Mouse (Mus musculus): Measurements from ENCODE around the gene Pip5kl1.

Pip5kl1 gene

DNA sequence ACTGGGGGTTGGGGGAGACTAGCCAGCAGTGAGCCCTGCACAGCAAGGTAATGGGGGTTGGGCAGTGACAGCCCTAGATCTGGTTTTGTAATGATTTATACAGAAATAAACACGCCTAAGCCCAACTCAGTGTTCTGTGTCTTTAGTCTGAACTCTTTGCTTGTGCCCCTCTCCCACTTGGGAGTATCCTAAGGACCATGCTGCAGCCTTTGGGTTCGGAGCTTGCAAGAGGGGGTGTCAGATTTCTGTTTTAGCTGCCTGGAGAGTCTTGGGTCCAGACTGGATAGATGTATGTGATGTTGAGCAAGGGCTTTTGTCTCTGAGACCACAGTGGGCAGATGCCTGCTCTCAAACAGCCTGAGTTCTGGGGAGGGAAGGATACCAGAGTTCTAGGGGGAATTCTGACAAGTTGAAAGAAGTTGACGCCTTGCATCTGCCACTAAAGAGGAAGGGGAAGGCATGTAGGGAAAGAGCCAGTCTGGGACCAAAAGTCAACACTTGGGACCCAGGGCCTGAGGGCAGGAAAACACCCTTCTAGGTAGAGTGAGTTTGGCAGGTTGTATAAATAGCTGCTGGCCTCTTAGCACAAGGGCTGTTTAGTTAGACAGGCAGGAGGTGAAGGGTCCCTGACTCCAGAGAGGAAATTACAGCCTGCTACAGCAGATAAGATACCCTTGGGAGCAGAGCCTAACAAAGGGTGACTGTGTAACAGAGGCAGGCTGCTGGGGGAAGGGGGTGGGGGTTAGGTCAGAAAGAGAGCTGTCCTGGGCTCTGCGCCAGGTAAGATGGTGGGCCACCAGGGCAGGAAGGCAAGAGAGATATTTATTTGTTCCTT, 46.3 kb downstream of the Pip5kl1 start:
- peak; percentile 85 for DNase-seq

DNA sequence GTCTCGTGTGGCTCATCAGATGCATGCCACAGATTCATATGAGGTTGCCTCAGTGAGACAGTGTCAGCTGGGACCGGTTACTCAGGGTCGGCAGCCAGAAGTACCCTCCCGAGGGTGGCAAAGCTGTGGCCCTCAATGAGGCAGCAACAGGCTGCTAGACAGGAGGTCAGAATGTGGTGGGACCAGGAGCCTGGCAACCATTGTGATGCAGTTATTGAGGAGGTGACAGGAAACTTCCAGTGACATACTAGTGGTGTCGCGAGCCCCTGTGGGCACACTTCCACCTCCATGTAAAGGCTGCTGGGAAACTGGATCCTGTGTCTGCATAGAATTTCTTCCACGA, 46.9 kb downstream of the Pip5kl1 start, which contains the start of gene Ak1:
Gene Ak1, plus strand, starts transcription at position 242 of the 343 bp plus-strand sequence.
- no peak for DNase-seq

DNA sequence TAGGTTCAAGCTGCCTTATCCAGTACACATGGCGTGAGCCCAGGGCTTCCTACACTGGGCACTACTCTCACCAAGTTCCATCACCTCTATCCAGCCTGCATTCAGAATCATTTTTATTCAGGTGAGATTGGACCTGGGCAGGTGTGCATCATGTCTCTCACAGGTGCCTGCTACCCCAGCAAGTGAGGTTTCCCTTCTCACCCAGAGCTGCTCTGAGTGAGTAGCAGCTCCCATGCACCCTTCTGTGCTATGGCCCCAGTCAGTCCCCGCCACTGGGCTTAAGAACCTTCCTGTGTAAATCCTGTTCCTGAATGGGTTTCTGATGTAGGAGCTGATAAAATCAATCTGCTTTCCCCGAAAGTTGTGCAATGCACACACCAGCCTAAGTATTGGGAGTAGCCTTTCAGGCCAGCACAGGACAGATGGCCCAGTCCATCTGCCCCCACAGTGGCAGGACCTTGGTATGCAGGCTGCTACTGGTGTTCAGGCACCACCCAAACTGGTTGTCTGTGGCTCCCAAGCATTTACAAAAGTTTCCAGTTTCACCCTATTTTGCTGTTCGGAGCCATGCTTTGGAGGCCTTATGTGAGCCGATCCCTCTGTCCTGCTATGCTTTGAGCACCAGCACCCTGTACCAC, 49.6 kb downstream of the Pip5kl1 start:
- DNase-seq = no peak

DNA sequence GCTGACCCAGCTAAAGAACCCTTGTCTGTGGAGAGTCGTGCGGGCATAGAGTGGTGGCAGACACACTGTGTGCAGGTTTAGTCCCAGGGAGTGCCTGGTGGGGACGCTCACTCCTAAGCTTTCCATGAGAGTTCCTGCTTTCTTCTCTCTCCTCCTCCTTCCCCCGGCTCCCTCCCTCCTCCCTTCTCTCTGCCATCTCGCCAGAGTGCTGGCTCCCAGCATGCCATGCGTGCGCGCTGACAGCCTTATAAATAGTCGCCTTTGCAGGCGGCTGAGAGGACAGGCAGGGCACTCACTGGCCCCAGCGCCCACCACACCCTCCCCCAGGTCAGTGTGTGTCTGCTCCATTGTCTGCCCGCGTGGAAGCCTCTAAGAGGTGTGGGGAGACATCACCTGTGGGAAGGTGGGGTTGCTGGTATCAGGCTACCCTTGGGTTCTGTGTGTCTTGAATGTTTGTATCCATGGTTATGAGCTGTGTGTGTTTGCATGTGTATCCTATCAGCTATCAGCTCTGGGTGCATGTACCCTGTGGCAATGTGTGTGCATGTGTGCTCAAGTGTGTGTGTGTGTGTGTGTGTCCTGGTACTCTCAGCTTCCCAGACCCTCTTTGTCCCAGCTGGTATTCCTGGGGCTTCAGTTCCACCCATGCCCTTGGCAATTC, 50.7 kb downstream of the Pip5kl1 start:
- peak; percentile 78 for DNase-seq

DNA sequence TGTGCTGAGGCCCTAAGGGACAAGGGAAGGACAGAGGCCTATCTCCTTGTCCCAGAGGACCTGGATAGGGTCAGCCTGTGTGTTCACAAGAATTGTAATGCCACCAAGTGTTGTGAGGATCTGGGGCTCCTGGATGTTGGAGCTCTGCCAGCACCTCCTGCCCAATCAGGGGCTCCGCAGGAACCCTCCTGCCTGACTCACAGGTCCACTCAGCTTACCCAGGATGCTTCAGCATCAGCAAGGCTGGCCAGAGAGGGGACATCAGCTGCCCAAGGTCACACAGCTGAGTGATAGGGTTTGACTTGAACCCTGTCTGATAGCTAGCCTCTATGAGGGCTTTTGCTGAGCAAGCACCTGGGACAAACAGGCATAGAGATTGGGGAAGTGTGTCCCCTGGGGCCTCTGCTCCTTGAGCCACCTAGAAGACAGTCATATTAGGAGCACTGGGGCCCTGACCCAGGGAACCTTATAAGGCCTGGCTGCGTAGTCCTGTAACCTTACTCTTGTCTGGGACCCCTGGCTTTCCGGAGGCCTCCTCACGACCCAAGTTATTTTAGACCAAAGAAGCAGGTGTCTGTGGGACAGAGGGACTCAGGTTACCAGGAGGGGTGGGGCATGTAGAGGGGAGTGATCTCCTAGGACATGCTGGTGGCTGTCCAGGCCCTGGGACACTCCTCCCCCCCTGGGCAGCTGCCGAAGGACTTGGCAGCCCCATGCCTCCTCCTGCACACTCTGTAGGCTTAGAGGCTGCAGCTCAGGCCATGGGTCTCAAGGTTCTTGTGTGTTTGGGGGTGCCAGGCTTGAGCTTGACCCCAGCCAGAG, 51.5 kb downstream of the Pip5kl1 start:
- no peak for DNase-seq

DNA sequence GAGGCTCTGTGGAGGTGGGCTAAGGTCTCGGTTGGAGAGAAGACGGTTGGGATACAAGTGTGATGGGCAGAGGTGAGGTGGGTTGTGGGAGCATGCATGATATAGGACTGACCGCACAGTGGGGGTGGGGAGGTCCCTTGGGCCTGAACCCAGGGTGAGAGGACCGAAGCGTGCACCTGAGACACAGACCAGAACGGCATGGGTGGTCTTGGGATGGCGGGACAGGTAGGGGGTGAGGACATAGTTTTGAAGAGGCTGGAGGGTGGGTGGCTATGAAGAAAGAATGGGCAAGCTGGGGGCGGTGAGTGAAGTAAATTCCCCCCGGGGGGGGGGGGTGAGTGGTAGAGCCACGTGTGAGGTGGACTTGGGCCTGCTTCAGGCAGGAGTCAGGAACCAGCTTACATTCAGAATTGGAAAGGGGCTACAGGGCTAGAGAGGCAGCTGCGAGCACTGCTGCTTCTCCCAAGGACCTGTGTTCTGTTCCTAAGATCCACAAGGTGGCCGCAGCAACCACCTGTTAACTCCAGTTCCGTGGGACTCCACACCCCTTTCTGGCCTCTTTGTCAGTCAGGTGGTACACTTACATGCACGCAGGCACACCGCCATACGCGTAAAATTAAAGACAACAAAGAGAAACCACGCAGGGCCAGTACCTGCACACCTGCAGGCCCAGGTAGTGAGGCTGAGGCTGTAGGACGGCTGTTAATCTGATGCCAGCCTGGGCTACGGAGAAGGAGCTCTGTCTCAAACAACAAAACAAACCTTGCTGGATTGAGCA, 52.9 kb downstream of the Pip5kl1 start:
- no peak for DNase-seq

DNA sequence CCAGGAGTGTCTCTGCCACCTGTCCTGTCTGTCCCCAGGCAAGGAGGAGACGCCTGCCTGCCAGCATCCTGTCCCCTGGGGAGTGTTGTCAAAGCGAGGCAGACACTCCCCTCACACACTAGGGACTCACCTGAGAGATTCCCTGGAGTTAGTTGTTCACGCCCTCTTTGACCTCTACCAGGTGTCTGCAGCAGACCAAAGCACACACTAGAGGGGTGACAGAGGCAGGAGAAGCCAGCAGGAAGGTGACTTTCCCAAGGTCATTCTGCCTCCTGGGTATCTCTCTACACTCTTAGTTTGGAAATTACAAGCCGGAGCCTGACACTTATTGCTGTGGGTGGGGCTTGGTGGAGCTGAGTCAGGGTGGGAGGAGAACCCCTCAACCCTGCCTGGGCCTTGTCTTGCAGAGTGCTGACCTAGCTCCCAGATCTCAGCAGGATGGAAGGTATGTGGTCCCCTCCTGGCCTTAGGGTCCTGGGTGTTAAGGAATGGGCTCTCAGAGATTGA, 53.5 kb downstream of the Pip5kl1 start:
- DNase-seq = no peak

DNA sequence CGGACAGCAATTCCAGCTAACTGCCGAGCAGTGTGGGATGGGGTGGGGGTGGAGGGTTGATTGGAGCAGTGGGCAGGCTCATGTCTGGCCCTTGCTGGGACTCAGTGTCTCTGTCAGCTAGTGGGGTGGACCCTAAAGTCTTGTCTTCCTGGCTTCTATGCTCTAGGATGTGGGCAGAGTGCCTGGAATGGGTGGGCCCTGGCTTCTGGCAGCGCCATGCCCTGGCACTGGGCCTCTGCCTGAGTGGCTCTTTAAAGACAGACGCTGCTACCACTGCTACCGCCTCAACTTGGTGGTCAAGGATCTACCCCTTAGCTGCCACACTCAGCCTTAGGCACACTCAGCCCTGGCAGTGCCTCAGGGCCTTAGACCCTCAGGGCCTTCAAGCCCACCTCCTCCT, 54.1 kb downstream of the Pip5kl1 start:
- peak; percentile 72 for DNase-seq

DNA sequence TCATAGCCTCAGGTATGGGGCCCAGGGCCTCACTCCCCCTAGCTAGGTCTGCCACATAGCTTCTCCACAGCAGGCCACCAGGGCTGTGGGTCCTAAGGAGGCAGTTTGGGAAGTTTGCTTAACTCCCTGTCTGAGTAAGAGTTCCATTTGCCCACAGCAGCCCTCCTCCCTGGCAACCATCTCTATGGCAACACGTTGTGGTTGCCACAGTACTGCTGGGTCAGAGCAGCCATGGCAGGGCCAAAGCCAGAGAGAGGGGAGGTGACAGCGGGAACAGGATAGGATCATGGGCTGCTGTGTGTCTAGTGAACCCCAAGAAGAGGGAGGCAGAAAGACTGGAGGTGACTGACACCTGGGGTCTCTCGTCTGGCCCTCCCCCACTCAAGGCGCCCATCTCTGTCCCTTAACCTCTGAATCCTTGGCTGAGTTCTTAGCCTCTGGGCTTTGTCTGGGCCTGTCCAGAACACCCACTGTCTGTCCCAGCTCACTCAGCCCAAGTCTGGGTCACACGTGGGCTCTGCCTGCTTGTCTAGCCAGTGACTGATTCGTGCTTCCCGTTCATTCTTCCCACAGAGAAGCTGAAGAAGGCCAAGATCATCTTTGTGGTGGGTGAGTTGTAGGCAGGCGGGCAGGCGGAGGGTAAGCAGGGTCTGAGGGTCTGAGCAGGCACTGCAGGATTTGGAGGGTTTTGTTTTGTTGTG, 54.8 kb downstream of the Pip5kl1 start:
- peak; percentile 68 for DNase-seq

DNA sequence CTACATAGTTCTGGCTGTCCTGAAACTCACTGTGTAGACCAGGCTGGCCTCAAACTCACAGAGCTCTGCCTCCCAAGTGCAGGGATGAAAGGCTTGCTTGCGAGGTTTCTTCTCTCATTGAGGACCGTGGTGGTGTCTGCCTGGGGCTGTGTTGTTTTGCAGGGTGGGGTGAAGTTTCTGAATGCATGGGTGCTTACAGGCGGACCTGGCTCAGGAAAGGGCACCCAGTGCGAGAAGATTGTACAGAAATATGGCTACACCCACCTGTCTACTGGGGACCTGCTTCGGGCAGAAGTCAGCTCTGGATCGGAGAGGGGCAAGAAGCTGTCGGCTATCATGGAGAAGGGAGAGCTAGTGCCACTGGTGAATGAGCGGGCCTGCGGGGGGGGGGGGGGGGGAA, 55.4 kb downstream of the Pip5kl1 start:
- no peak for DNase-seq

DNA sequence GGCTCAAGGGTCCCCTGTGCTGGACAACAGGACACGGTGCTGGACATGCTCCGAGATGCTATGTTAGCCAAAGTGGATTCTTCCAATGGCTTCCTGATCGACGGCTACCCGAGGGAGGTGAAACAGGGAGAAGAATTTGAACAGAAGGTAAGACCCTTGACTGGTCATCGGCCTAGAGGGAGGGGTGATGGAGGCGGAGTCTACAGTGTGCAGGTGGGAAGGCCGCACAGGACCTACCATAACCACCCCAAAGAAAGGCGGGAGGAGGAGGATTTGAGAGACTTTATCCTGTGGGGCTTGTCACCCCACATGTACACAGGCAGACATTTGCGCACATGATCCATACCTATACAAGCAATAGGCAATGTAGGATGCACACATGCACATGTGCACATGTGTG, 56.4 kb downstream of the Pip5kl1 start:
- DNase-seq = no peak

DNA sequence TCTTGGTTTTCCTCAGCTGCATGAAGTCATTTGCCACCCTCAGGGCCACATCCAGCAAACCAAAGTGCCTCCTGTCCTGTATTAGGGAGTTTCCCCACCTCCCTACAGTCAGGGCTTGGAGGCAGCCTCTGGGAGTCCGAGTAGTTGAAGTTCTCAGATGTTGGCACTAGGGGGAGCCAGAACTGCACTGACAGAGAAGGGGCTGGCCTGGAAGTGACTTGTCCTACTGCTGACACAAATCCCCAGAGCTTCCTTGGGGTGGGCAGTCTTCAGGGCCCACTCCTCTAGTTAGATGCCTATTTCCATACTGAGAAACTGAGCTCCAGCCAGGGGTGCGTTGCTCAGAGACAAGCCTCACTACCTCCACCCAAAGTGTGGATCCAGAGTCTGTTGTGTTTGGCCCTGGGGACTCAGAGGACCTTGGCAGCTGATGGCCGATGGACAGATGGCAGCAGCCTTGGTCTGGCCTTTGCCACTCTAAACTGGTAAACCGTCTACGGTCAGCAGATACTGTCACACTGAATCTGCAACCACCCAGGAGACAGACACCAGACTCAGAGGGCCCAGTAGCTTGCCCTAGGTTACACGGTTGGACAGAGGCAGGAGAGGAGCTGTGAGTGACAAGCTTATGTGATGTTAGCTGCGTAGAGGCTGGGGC, 57.3 kb downstream of the Pip5kl1 start:
- DNase-seq = peak; percentile 85

Data from kidney, postnatal 14 days (tissue).